Mouse (Mus musculus): ENCODE results near the gene Mfsd14a.
"Not testable (repeated sequence)": the region's sequence is repeated elsewhere in the genome, so short reads cannot be mapped to it uniquely, and the experiment has no call there.

Gene Mfsd14a

GRCm38 (mm10) chr3:116658928-116659565, 3.4 kb downstream of the Mfsd14a start:
- CTCF ChIA-PET = interaction anchor here in 1 of 4 experiments (0.7 kb wide), 1 partner anchor 294 kb away, joined by 3 read pairs; no protein-coding TSS in a partner anchor
- POLR2A ChIA-PET = interaction anchor here (0.6 to 13.9 kb wide), 28 partner anchors 8 to 318 kb away, joined by 3 to 193 read pairs (median 4); partner anchors contain the start of genes Gm43191 (in 2 of the 4), Dbt (in 1 of the 4), Sass6 (in 1 of the 4) and Slc35a3 (in 1 of the 4)

- POLR2A ChIA-PET = interaction anchor here in 3 of 4 experiments (0.6 to 13.9 kb wide), 21 partner anchors 9 to 143 kb away, joined by 3 to 193 read pairs (median 4); partner anchors contain the start of genes Dbt (in 1 of the 3), Sass6 (in 1 of the 3) and Slc35a3 (in 1 of the 3)
- CTCF ChIA-PET = interaction anchor here in 2 of 4 experiments (0.5 to 1.4 kb wide), 2 partner anchors 92 to 323 kb away, joined by 4 to 6 read pairs; no protein-coding TSS in a partner anchor
Measured at GRCm38 (mm10) chr3:116656184-116656965, 6.1 kb downstream of the Mfsd14a start.

GRCm38 (mm10) chr3:116654051-116654450, 8.4 kb downstream of the Mfsd14a start:
- POLR2A ChIA-PET = interaction anchor here in 2 of 4 experiments (1.3 to 13.9 kb wide), 3 partner anchors 8 to 18 kb away, joined by 3 to 193 read pairs (median 65); partner anchors contain the start of gene Mfsd14a (in 1 of the 2)
- CTCF ChIA-PET = not testable (repeated sequence)

DNA sequence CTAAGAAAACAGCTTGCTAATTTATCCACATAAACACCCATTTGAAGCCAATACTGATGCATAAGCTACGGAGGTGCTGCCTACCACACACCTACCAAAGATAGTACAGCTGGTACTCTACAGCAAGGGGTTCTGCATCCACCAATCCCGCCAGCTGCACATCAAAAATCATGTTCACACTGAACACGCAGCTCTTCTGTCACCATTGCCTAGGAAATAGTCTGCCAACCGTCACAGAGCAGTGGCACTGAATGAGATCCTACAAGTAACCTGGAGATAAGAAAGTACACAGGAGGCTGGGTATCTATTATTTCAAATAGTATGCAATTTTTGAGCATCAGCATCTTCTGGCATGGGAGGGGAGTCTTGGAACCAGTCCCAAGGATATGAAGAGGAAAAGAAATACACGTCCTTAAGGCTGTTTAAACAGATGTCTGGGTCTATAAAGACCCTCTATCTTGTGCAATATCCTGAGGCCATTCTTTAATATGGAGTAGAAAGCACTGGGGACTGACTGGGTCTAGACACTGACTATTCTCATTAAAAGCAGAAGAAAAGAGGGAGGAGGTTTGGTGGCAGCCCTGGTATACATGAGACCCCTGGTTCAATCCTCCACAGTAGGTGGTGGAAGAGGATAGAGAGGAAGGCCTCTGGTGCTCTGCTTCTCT, 9.1 kb downstream of the Mfsd14a start:
- ChIA-PET CTCF (no interaction called here), POLR2A (interaction anchor here in 2 of 4 experiments (1.3 to 13.9 kb wide), 4 partner anchors 8 to 18 kb away, joined by 3 to 193 read pairs (median 34); partner anchors contain the start of gene Mfsd14a (in 1 of the 2))

- CTCF ChIA-PET = no interaction called here
Measured at GRCm38 (mm10) chr3:116652033-116652446, 10.4 kb downstream of the Mfsd14a start.

GRCm38 (mm10) chr3:116650698-116651097, 11.8 kb downstream of the Mfsd14a start:
- POLR2A ChIA-PET = interaction anchor here (0.6 to 13.9 kb wide), 17 partner anchors 9 to 311 kb away, joined by 3 to 193 read pairs (median 5); partner anchors contain the start of genes Mfsd14a (in 2 of the 4), Cdc14a (in 1 of the 4), Gm43191 (in 1 of the 4) and Sass6 (in 1 of the 4)
- CTCF ChIA-PET = interaction anchor here in 2 of 4 experiments (0.6 to 1.2 kb wide), 4 partner anchors 11 to 139 kb away, joined by 3 read pairs; no protein-coding TSS in a partner anchor

More at GRCm38 (mm10) chr3:116652033-116652446, 10.4 kb downstream of the Mfsd14a start:
- POLR2A ChIA-PET = interaction anchor here in 2 of 4 experiments (0.8 to 13.9 kb wide), 5 partner anchors 8 to 20 kb away, joined by 3 to 193 read pairs (median 4); partner anchors contain the start of gene Mfsd14a (in 1 of the 2)

DNA sequence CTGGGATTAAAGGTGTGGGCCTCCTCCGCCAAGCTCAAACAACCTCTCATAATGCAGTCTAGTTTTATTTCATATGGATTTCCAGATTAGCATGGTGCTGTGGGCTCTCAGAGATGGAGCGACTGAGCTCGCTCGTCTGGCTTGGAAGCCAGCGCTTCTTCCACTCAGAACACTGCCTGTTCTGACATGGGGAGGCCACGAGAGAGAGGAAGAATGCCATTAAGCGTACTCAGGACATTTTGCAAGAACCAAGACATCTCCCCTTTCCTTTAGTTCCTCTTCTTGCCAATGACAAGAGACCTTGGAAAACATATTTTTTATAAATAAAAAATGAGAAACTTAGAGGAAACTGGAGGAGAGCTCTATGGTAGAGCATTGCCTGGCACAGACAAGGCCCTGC, 13.7 kb downstream of the Mfsd14a start:
- CTCF ChIA-PET = no interaction called here
- POLR2A ChIA-PET = interaction anchor here in 2 of 4 experiments (0.9 to 13.9 kb wide), 5 partner anchors 9 to 101 kb away, joined by 3 to 193 read pairs (median 10); partner anchors contain the start of gene Mfsd14a (in 1 of the 2)

DNA sequence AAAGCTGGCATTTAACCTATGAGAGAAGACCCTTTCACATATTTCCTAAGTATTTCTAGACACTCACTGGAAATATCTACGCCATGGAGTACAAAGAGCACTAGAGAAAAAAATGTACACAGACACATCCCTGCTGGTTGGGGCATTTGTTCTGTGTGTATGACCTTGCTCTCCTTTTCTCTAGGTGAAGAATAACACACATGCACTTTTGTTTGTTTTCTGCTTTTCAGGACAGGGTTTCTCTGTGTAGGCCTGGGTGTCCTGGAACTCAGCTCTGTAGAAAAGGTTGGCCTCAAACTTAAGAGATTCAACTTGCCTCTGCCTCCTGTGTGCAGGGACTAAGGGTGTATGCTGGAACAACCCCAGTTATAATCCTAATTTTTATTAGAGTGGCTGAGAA, 16.1 kb downstream of the Mfsd14a start:
- POLR2A ChIA-PET = interaction anchor here in 2 of 4 experiments (0.6 to 13.2 kb wide), 4 partner anchors 8 to 32 kb away, joined by 3 to 193 read pairs (median 3); no protein-coding TSS in a partner anchor
- CTCF ChIA-PET = no interaction called here

- POLR2A ChIA-PET = interaction anchor here in 3 of 4 experiments (0.6 to 13.2 kb wide), 9 partner anchors 9 to 247 kb away, joined by 3 to 193 read pairs (median 7); partner anchors contain the start of gene Sass6 (in 2 of the 3)
- CTCF ChIA-PET = interaction anchor here in 1 of 4 experiments (0.6 kb wide), 1 partner anchor 47 kb away, joined by 4 read pairs; no protein-coding TSS in a partner anchor
Measured at GRCm38 (mm10) chr3:116642373-116642772, 20.1 kb downstream of the Mfsd14a start.

GRCm38 (mm10) chr3:116641811-116642371, 20.6 kb downstream of the Mfsd14a start:
- ChIA-PET POLR2A (interaction anchor here in 1 of 4 experiments (0.6 to 13.2 kb wide), 8 partner anchors 8 to 128 kb away, joined by 3 to 193 read pairs (median 5); partner anchors contain the start of gene Dbt), CTCF (interaction anchor here in 1 of 4 experiments (0.6 kb wide), 1 partner anchor 705 kb away, joined by 3 read pairs; no protein-coding TSS in a partner anchor)

- ChIA-PET POLR2A (interaction anchor here (0.5 to 13.2 kb wide), 17 partner anchors 8 to 240 kb away, joined by 3 to 193 read pairs (median 4); partner anchors contain the start of genes Dbt (in 1 of the 4), Mfsd14a (in 1 of the 4) and Sass6 (in 1 of the 4)), CTCF (interaction anchor here in 1 of 4 experiments (0.8 kb wide), 1 partner anchor 10 kb away, joined by 3 read pairs; no protein-coding TSS in a partner anchor)
Measured at GRCm38 (mm10) chr3:116640024-116640423, 22.5 kb downstream of the Mfsd14a start.

GRCm38 (mm10) chr3:116638572-116638971, 23.9 kb downstream of the Mfsd14a start:
- ChIA-PET POLR2A (interaction anchor here in 2 of 4 experiments (0.8 to 13.2 kb wide), 7 partner anchors 8 to 113 kb away, joined by 3 to 193 read pairs (median 5); no protein-coding TSS in a partner anchor), CTCF (interaction anchor here in 1 of 4 experiments (0.6 kb wide), 1 partner anchor 124 kb away, joined by 5 read pairs; no protein-coding TSS in a partner anchor)

DNA sequence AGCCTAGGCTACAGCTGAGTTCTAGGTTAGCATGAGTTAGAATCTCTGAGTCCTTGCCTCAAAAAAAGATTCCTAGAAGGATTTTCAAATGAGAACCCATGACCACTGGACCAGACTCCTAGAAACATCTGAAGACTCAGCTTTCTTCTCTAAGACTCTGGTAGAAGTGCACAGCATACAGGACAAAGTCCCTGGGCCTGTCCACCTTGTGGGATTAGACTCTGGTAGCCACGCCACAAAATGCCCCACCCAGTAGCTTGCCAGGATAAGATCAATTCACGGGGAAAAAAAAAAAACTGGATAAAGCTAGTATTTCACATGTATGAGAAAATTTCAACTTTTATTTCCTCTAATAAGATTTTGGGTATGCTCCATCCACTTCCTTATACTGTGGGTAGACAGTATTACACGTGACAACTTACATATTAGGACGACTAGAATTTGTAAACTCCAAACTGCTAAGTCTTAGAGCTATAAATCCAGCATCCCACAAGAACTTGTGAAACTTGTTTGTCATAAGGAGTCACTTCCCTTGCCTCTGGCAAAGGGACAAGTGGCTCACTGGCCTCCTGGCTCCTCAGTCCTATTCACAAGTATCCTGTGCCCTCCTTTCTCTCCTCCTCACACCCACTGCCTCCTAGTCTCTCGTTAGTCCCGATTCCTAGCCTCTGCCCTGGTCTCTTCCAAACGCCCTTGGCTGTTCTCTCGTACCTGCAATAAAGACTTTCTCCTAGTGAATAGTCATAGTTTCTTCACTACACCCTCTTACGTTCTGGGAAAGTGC, 24.6 kb downstream of the Mfsd14a start:
- ChIA-PET POLR2A (interaction anchor here in 3 of 4 experiments (0.6 to 13.2 kb wide), 12 partner anchors 8 to 203 kb away, joined by 3 to 193 read pairs (median 3); no protein-coding TSS in a partner anchor), CTCF (interaction anchor here in 1 of 4 experiments (0.7 to 0.9 kb wide), 2 partner anchors 61 to 306 kb away, joined by 3 to 4 read pairs; no protein-coding TSS in a partner anchor)

- POLR2A ChIA-PET = interaction anchor here in 3 of 4 experiments (0.6 to 13.2 kb wide), 23 partner anchors 9 to 213 kb away, joined by 3 to 193 read pairs (median 5); partner anchors contain the start of genes Mfsd14a (in 2 of the 3), Dbt (in 1 of the 3), Lrrc39 (in 1 of the 3) and Sass6 (in 1 of the 3)
- CTCF ChIA-PET = interaction anchor here in 1 of 4 experiments (0.6 to 1.3 kb wide), 3 partner anchors 113 to 302 kb away, joined by 3 to 5 read pairs (median 4); no protein-coding TSS in a partner anchor
Measured at GRCm38 (mm10) chr3:116635799-116636198, 26.7 kb downstream of the Mfsd14a start.

DNA sequence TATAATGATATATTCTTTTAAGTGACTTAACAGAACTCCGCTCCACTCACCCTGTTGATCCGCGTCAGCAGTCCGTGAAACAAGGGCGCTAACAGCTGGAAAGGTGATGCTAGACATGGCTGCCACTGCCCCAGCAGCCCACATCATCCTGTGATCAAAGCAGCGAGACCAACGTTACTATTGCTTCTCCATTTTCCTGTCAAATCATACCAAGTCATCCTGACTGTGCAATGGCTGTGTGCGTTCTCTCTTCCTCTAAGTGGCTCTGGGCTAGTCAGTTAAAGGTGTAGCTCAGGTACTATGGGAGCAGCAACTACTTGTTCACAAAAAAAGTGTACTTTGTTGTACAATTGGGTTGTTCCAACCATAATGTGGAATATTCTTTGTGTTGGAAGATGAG, 27.6 kb downstream of the Mfsd14a start:
- CTCF ChIA-PET = interaction anchor here in 1 of 4 experiments (0.6 to 1.3 kb wide), 3 partner anchors 114 to 294 kb away, joined by 3 to 5 read pairs (median 4); no protein-coding TSS in a partner anchor

GRCm38 (mm10) chr3:116634091-116634490, 28.4 kb downstream of the Mfsd14a start:
- POLR2A ChIA-PET = interaction anchor here in 3 of 4 experiments (0.6 to 13.2 kb wide), 7 partner anchors 8 to 30 kb away, joined by 3 to 193 read pairs (median 7); no protein-coding TSS in a partner anchor
- CTCF ChIA-PET = no interaction called here

More for the DNA sequence above, 27.6 kb downstream of the Mfsd14a start:
- POLR2A ChIA-PET = interaction anchor here in 3 of 4 experiments (0.6 to 13.2 kb wide), 13 partner anchors 11 to 122 kb away, joined by 3 to 193 read pairs (median 5); partner anchors contain the start of genes Mfsd14a (in 2 of the 3) and Dbt (in 1 of the 3)

Measured in embryonic stem cell, embryonic (primary cell).